Mouse (Mus musculus) CH12.LX (cell line): Measurements from ENCODE around the gene Cdr2. TPM values are rescaled to one million over a fixed set of nuclear protein-coding genes. Genes with fewer than 3 reads are reported as not detected.

Experiments used
- DNase-seq: peaks from one replicate; pipeline ENCODE4 v3.0.0-alpha.2; 2013; ENCODE audit errors: extremely low read depth
- H3K27ac ChIP-seq: 2 replicates; pipeline ENCODE4 v1.5.1; 2012; ENCODE audit warnings: low read depth, mild to moderate bottlenecking, control low read depth, moderate library complexity; ENCODE audit not compliant: insufficient read depth
- H3K27me3 ChIP-seq: replicated peaks from 2 replicates; pipeline ENCODE3; 2012; ENCODE audit warnings: inconsistent platforms
- H3K36me3 ChIP-seq, 2 experiments: replicated peaks in 1 of 2; 2 replicates each; pipeline versions ENCODE3 to v1.6.1; 2012; ENCODE audit warnings: inconsistent platforms in 1 of 2, low read length in 1 of 2, mild to moderate bottlenecking in 1 of 2, mixed read lengths in 1 of 2, moderate library complexity in 1 of 2; ENCODE audit not compliant: control insufficient read depth in 1 of 2, insufficient read depth in 1 of 2
- H3K4me1 ChIP-seq, 2 experiments: 2 replicates each; pipeline ENCODE4 v1.6.1; 2012; ENCODE audit warnings: inconsistent platforms in 1 of 2, moderate library complexity in 1 of 2; ENCODE audit not compliant: insufficient read depth in 2 of 2, control insufficient read depth in 1 of 2
- H3K4me2 ChIP-seq: 2 replicates; pipeline ENCODE4 v1.6.1; 2012; ENCODE audit warnings: low read depth, mild to moderate bottlenecking, control low read depth; ENCODE audit not compliant: poor library complexity, insufficient read depth, severe bottlenecking
- H3K4me3 ChIP-seq, 3 experiments: fragments of 150-350 bp in 1 of 3; sonication (generic) in 1 of 3; replicated peaks in 1 of 3; 2 replicates each; pipeline versions ENCODE3 to v1.5.1; 2011 to 2012; ENCODE audit warnings: low read depth in 2 of 3, low read length in 2 of 3, mild to moderate bottlenecking in 2 of 3, moderate library complexity in 2 of 3, control low read depth in 1 of 3, improper control_type of control experiment in 1 of 3, inconsistent platforms in 1 of 3, mixed read lengths in 1 of 3; ENCODE audit not compliant: poor library complexity in 1 of 3
- H3K79me2 ChIP-seq: replicated peaks from 2 replicates; pipeline ENCODE4 v1.6.1; 2012; ENCODE audit warnings: mild to moderate bottlenecking, moderate library complexity; ENCODE audit not compliant: control insufficient read depth, poor library complexity, insufficient read depth, severe bottlenecking; ENCODE audit errors: extremely low read depth
- H3K9ac ChIP-seq: 2 replicates; pipeline ENCODE4 v1.6.1; 2012; ENCODE audit warnings: low read depth, mild to moderate bottlenecking, control low read depth, moderate library complexity; ENCODE audit not compliant: insufficient read depth
- H3K9me3 ChIP-seq: replicated peaks from 2 replicates; pipeline ENCODE3; 2012; ENCODE audit warnings: low read length, inconsistent platforms, mixed read lengths
- BHLHE40 ChIP-seq: IDR thresholded peaks from 2 replicates; pipeline ENCODE4 v1.6.1; 2011; ENCODE audit warnings: mild to moderate bottlenecking, low read depth, low read length, improper control_type of control experiment
- CHD2 ChIP-seq: IDR thresholded peaks from 2 replicates; pipeline ENCODE4 v1.6.1; 2011; ENCODE audit warnings: low read length, improper control_type of control experiment
- CTCF ChIP-seq, 2 experiments: IDR thresholded peaks in 1 of 2; conservative IDR thresholded peaks in 1 of 2; 2 replicates each; pipeline ENCODE4 v1.5.1; 2011 to 2012; ENCODE audit warnings: low read depth in 2 of 2, low read length in 2 of 2, improper control_type of control experiment in 1 of 2, inconsistent platforms in 1 of 2, mild to moderate bottlenecking in 1 of 2, moderate library complexity in 1 of 2
- ELF1 ChIP-seq: IDR thresholded peaks from 2 replicates; pipeline ENCODE4 v1.6.1; 2014; ENCODE audit warnings: low read depth, mild to moderate bottlenecking, inconsistent platforms, low read length, improper control_type of control experiment
- HCFC1 ChIP-seq: IDR thresholded peaks from 2 replicates; pipeline ENCODE4 v1.6.1; 2012; ENCODE audit warnings: low read depth, mild to moderate bottlenecking, inconsistent platforms, low read length, improper control_type of control experiment
- IRF4 ChIP-seq: IDR thresholded peaks from 2 replicates; pipeline ENCODE4 v1.6.1; 2014; ENCODE audit warnings: low read depth, mild to moderate bottlenecking, inconsistent platforms, low read length, improper control_type of control experiment
- KAT2A ChIP-seq: IDR thresholded peaks from 2 replicates; pipeline ENCODE4 v1.6.1; 2012; ENCODE audit warnings: low read length, improper control_type of control experiment, inconsistent platforms; ENCODE audit not compliant: insufficient replicate concordance
- MAX ChIP-seq: IDR thresholded peaks from 2 replicates; pipeline ENCODE4 v1.6.1; 2011; ENCODE audit warnings: low read length, improper control_type of control experiment
- MEF2A ChIP-seq: IDR thresholded peaks from 2 replicates; pipeline ENCODE4 v1.6.1; 2014; ENCODE audit warnings: low read depth, mild to moderate bottlenecking, inconsistent platforms, low read length, improper control_type of control experiment, borderline replicate concordance
- NELFE ChIP-seq: IDR thresholded peaks from 2 replicates; pipeline ENCODE4 v1.6.1; 2011; ENCODE audit warnings: low read depth, low read length, improper control_type of control experiment
- NRF1 ChIP-seq: IDR thresholded peaks from 2 replicates; pipeline ENCODE4 v1.6.1; 2014; ENCODE audit warnings: low read depth, mild to moderate bottlenecking, inconsistent platforms, low read length, improper control_type of control experiment, moderate library complexity
- POLR2AphosphoS2 ChIP-seq: IDR thresholded peaks from 2 replicates; pipeline ENCODE4 v1.6.1; 2011; ENCODE audit warnings: low read depth, low read length, improper control_type of control experiment
- RAD21 ChIP-seq: IDR thresholded peaks from 2 replicates; pipeline ENCODE4 v1.6.1; 2011; ENCODE audit warnings: low read depth, mild to moderate bottlenecking, low read length, improper control_type of control experiment, moderate library complexity
- SIN3A ChIP-seq: IDR thresholded peaks from 2 replicates; pipeline ENCODE4 v1.6.1; 2012; ENCODE audit warnings: low read length, improper control_type of control experiment, inconsistent platforms
- SMC3 ChIP-seq: IDR thresholded peaks from 2 replicates; pipeline ENCODE4 v1.6.1; 2011; ENCODE audit warnings: low read depth, low read length, improper control_type of control experiment
- UBTF ChIP-seq: IDR thresholded peaks from 2 replicates; pipeline ENCODE4 v1.6.1; 2012; ENCODE audit warnings: low read depth, mild to moderate bottlenecking, inconsistent platforms, low read length, improper control_type of control experiment, moderate library complexity
- USF2 ChIP-seq: conservative IDR thresholded peaks from 2 replicates; pipeline ENCODE4 v1.6.1; 2011; ENCODE audit warnings: low read depth, low read length, improper control_type of control experiment
- ZC3H11A ChIP-seq: IDR thresholded peaks from 2 replicates; pipeline ENCODE4 v1.6.1; 2012; ENCODE audit warnings: low read depth, mild to moderate bottlenecking, inconsistent platforms, low read length, improper control_type of control experiment
- ZMIZ1 ChIP-seq: IDR thresholded peaks from 2 replicates; pipeline ENCODE4 v1.6.1; 2012; ENCODE audit warnings: low read depth, mild to moderate bottlenecking, inconsistent platforms, low read length, improper control_type of control experiment
- dilution Hi-C: fragments of 300-500 bp; cut with MboI; formaldehyde crosslinking; loops from 2 replicates; pipeline ENCODE4 v1.14.3; 2020; ENCODE audit warnings: low sequenced_read_pairs; ENCODE audit not compliant: extremely low pct_unique_long_range_greater_than_20kb, extremely low pct_ligation_motif_present
- in situ Hi-C: fragments of 300-500 bp; cut with MboI; formaldehyde crosslinking; loops from 3 replicates; pipeline ENCODE4 v1.14.3; 2019; ENCODE audit warnings: low sequenced_read_pairs, low pct_ligation_motif_present, low pct_unique_long_range_greater_than_20kb, mixed read lengths
- polyA plus RNA-seq: library from polyadenylated mRNA; unstranded; fragments of >175 nt; gene quantifications from 2 replicates; pipeline ENCODE4 v1.2.1, GENCODE M21; 2012; ENCODE audit warnings: low read depth; ENCODE audit not compliant: insufficient read length
- total RNA-seq, 2 experiments: library from RNA; depleted of rRNA; stranded (reverse); fragments of 300-350 nt in 1 of 2; fragments of >200 nt in 1 of 2; gene quantifications; 2 replicates each; pipeline ENCODE4 v1.2.3; 2012 to 2014

The Cdr2 gene
- total and polyA plus RNA-seq, 3 experiments = 5.7 to 9.5 (median 8.7) TPM

GRCm38 (mm10) chr7:121020277-121020676 is 38.2 kb upstream of the Cdr2 start:
- Histone ChIP-seq H3K79me2 (no peaks in the 10 kb centered on the region), H3K36me3 (no peaks in the 10 kb centered on the region), H3K27me3 (peaks cover under 1% of the 10 kb centered on the region), H3K4me1 (peaks cover 4 to 6% of the 10 kb centered on the region in 2 experiments; a peak in 3 of 4 replicates), H3K9me3 (no peaks in the 10 kb centered on the region), H3K27ac (no peak overlapping the region), H3K4me2 (no peak overlapping the region), H3K9ac (no peak overlapping the region), H3K4me3 (no peak overlapping the region)
- dilution Hi-C loops = no loop called here
- in situ Hi-C loops = no loop called here
- TF ChIP-seq RAD21 (peak; percentile 33), CHD2 (no peak), SMC3 (peak; percentile 31), POLR2AphosphoS2 (no peak), CTCF (conservative IDR thresholded peaks at IDR 0.05 in 1 of 2, IDR thresholded peaks at IDR 0.05 in 1 of 2; ENCODE audit: low read depth in 2 of 2, low read length in 2 of 2) (peak in 1 of 2 experiments; percentile 53; a peak in 2 of 4 replicates)
- DNase-seq = no peak

- dilution Hi-C loops = no loop called here
- Histone ChIP-seq H3K4me3 (no peak overlapping the region), H3K27me3 (no peaks in the 10 kb centered on the region), H3K79me2 (no peaks in the 10 kb centered on the region), H3K36me3 (no peaks in the 10 kb centered on the region), H3K4me2 (no peak overlapping the region), H3K9me3 (no peaks in the 10 kb centered on the region), H3K27ac (no peak overlapping the region), H3K9ac (no peak overlapping the region), H3K4me1 (peaks cover 4 to 6% of the 10 kb centered on the region in 2 experiments; a peak in 3 of 4 replicates)
- in situ Hi-C loops = no loop called here
- TF ChIP-seq UBTF = no peak
- no peak for TF ChIP-seq HCFC1
- TF ChIP-seq NRF1 = no peak
- no peak for TF ChIP-seq MEF2A
- TF ChIP-seq CTCF (conservative IDR thresholded peaks at IDR 0.05 in 1 of 2, IDR thresholded peaks at IDR 0.05 in 1 of 2; ENCODE audit: low read depth in 2 of 2, low read length in 2 of 2) = no peak
- TF ChIP-seq KAT2A = no peak
- TF ChIP-seq IRF4 = no peak
- no peak for TF ChIP-seq ZMIZ1
- TF ChIP-seq MAX = no peak
- TF ChIP-seq SIN3A = no peak
- TF ChIP-seq BHLHE40 = no peak
- no peak for TF ChIP-seq ZC3H11A
- no peak for TF ChIP-seq NELFE
- no peak for TF ChIP-seq USF2
- TF ChIP-seq CHD2 = no peak
- TF ChIP-seq ELF1 = no peak
- DNase-seq = no peak
Measured at GRCm38 (mm10) chr7:121018778-121019177, 36.7 kb upstream of the Cdr2 start.
